Mouse (Mus musculus) monocyte, adult 59 days (primary cell): Measurements from ENCODE around the gene Gm3250. TPM values are rescaled to one million over a fixed set of nuclear protein-coding genes. Genes with fewer than 3 reads are reported as not detected.

Experiments
- total RNA-seq, 2 experiments: library from RNA; stranded (reverse); gene quantifications; one replicate each; pipeline ENCODE4 v1.2.4; 2023

Gene Gm3250
- total RNA-seq = not detected

GRCm38 (mm10) chr10:77782442-77782841 lies at the start of gene Gm3250:
TSS of gene Gm3250 (minus strand) at chr10:77782542.

GRCm38 (mm10) chr10:77826951-77827350 lies 44.6 kb upstream of the Gm3250 start, which contains the start of gene Krtap10-4:
TSS of gene Krtap10-4 (minus strand) at chr10:77827095.

DNA sequence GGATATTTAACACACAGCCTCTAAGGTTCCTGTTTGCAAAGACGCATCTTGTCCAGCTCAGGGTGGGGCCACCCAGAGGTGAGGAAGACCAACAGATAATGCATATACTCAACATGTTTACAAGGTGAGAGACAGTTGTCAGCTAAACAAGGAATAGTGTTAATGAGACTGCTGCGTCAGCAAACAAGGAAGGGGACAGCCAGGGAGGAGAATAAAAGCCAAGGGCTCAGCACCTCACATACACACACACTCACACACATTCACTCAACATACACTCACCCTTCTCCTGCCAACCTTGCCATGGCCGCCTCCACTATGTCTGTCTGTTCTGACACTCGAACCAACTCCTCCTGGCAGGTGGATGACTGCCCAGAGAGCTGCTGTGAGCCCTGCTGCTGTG lies 32.0 kb upstream of the Gm3250 start, which contains the start of gene Gm2696:
TSS of gene Gm2696 (plus strand) at position 301 of the 400 bp plus-strand sequence.

DNA sequence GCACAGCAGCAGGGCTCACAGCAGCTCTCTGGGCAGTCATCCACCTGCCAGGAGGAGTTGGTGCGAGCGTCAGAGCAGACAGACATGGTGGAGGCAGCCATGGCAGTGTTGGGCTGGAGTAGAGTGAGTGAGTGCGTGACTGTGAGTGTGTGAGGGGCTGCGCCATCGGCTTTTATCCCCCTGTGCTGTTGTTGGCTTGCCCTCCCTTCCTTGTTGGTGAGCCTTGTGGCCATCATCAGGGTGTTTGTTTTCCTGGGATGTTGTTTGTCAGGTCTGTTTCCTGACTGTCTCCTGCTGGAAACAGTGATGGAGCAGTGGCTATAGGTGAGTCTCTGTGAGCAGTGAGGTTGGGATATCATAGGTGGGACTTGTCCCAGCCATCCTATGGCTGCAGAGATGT lies 29.4 kb upstream of the Gm3250 start, which contains the start of gene Gm9507:
TSS of gene Gm9507 (minus strand) at position 101 of the 400 bp plus-strand sequence.

GRCm38 (mm10) chr10:77798921-77799508 lies 16.7 kb upstream of the Gm3250 start, which contains the start of gene Gm19668:
TSS of gene Gm19668 (minus strand) at chr10:77799133.

GRCm38 (mm10) chr10:77794976-77795375 lies 12.6 kb upstream of the Gm3250 start, which contains the start of gene Gm9639:
TSS of gene Gm9639 (minus strand) at chr10:77795076.

DNA sequence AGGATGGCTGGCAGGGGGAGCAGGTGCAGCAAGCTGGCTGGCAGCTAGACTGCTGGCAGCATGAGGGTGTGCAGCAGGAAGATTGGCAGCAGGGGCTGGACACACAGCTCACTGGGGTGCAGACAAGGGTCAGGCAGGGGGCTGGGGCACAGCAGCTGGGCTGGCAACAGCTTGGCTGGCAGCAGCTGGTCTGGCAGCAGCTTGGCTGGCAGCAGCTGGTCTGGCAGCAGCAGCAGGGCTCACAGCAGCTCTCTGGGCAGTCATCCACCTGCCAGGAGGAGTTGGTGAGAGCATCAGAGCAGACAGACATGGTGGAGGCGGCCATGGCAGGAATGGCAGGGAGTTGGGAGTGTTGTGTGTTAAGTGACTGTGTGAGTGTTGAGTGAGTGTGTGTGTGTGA lies 5.5 kb upstream of the Gm3250 start, which contains the start of gene Gm7137:
TSS of gene Gm7137 (minus strand) at position 325 of the 400 bp plus-strand sequence.

DNA sequence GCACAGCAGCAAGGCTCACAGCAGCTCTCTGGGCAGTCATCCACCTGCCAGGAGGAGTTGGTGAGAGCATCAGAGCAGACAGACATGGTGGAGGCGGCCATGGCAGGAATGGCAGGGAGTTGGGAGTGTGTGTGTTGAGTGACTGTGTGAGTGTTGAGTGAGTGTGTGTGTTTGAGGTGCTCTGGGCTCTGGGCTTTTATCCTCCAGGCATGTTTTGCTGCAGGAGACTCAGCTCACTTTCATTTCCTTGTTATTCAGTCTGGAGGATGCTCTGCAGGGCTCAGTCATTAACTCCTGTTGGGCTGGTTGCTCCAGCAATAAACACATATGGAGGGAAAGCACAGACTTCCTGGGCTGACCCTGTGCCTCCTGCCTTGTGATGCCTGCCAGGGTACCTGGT lies 5.5 kb downstream of the Gm3250 start, which contains the start of gene Gm7138:
TSS of gene Gm7138 (minus strand) at position 101 of the 400 bp plus-strand sequence.

DNA sequence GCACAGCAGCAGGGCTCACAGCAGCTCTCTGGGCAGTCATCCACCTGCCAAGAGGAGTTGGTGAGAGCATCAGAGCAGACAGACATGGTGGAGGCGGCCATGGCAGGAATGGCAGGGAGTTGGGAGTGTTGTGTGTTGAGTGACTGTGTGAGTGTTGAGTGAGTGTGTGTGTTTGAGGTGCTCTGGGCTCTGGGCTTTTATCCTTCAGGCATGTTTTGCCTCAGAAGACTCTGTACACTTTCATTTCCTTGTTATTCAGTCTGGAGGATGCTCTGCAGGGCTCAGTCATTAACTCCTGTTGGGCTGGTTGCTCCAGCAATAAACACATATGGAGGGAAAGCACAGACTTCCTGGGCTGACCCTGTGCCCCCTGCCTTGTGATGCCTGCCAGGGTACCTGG lies 11.1 kb downstream of the Gm3250 start, which contains the start of gene Gm3238:
TSS of gene Gm3238 (minus strand) at position 101 of the 400 bp plus-strand sequence.

GRCm38 (mm10) chr10:77759582-77759981 lies 22.8 kb downstream of the Gm3250 start, which contains the start of gene Gm3233:
TSS of gene Gm3233 (minus strand) at chr10:77759682.

GRCm38 (mm10) chr10:77751254-77751653 lies 31.1 kb downstream of the Gm3250 start, which contains the start of gene Gm9736:
TSS of gene Gm9736 (minus strand) at chr10:77751354.

GRCm38 (mm10) chr10:77741924-77742688 lies 40.2 kb downstream of the Gm3250 start, which contains the start of gene Gm18596:
TSS of gene Gm18596 (minus strand) at chr10:77742638.

Other genes with a start within 250 kb of the Gm3250 start
- gene Pttg1ip, start 200.8 kb downstream of the Gm3250 start, total RNA-seq = 100 to 1,000 TPM; 113 to 127 TPM
- 10 to 100 TPM; 76.0 to 76.6 TPM for gene Sumo3, start 176.4 kb downstream of the Gm3250 start, total RNA-seq
- gene Gm49325, start 176.3 kb downstream of the Gm3250 start, total RNA-seq = 10 to 100 TPM in 1 of 2 experiments, 1 to 10 TPM in 1; 3.3 to 11.9 TPM
- 10 to 100 TPM; 43.6 to 54.7 TPM for gene Ube2g2, start 160.3 kb downstream of the Gm3250 start, total RNA-seq
- not detected for gene Tspear, start 96.0 kb downstream of the Gm3250 start, total RNA-seq
- not detected for gene Gm19402, start 91.8 kb downstream of the Gm3250 start, total RNA-seq
- gene Gm9508, start 85.3 kb downstream of the Gm3250 start, total RNA-seq = not detected
- gene Gm10272, start 75.9 kb downstream of the Gm3250 start, total RNA-seq = not detected
- gene Gm10024, start 71.1 kb downstream of the Gm3250 start, total RNA-seq = not detected
- not detected for gene Gm10142, start 66.7 kb downstream of the Gm3250 start, total RNA-seq
- not detected for gene Krtap12-1, start 61.9 kb downstream of the Gm3250 start, total RNA-seq
- not detected for gene Gm10100, start 56.1 kb downstream of the Gm3250 start, total RNA-seq
- not detected for gene Gm18596, start 39.9 kb downstream of the Gm3250 start, total RNA-seq
- not detected for gene Gm9736, start 31.2 kb downstream of the Gm3250 start, total RNA-seq
- gene Gm3233, start 22.9 kb downstream of the Gm3250 start, total RNA-seq = not detected
- gene Gm3238, start 11.2 kb downstream of the Gm3250 start, total RNA-seq = not detected
- not detected for gene Gm7138, start 5.6 kb downstream of the Gm3250 start, total RNA-seq
- gene Gm7137, start 5.7 kb upstream of the Gm3250 start, total RNA-seq = not detected
- gene Gm9639, start 12.5 kb upstream of the Gm3250 start, total RNA-seq = not detected
- gene Gm19668, start 16.6 kb upstream of the Gm3250 start, total RNA-seq = not detected
- not detected for gene Gm9507, start 29.3 kb upstream of the Gm3250 start, total RNA-seq
- gene Gm2696, start 32.1 kb upstream of the Gm3250 start, total RNA-seq = not detected
- not detected for gene Krtap10-4, start 44.6 kb upstream of the Gm3250 start, total RNA-seq
- not detected for gene Krtap10-10, start 53.4 kb upstream of the Gm3250 start, total RNA-seq
- not detected for gene Gm36176, start 64.3 kb upstream of the Gm3250 start, total RNA-seq
- not detected for gene Gm10318, start 70.3 kb upstream of the Gm3250 start, total RNA-seq
- not detected for gene Gm3285, start 79.4 kb upstream of the Gm3250 start, total RNA-seq
- gene Lrrc3, start 120.0 kb upstream of the Gm3250 start, total RNA-seq = under 1 TPM; 0.10 to 0.15 TPM
- gene Trpm2, start 188.0 kb upstream of the Gm3250 start, total RNA-seq = 100 to 1,000 TPM; 148 to 152 TPM
- 10 to 100 TPM; 10.7 to 12.6 TPM for gene 1810043G02Rik, start 196.0 kb upstream of the Gm3250 start, total RNA-seq
- 10 to 100 TPM; 60.3 to 88.1 TPM for gene Pfkl, start 227.5 kb upstream of the Gm3250 start, total RNA-seq